Mouse (Mus musculus) heart, adult 8-10 months (tissue): Measurements from ENCODE around the gene Hoxc4. TPM values are rescaled to one million over a fixed set of nuclear protein-coding genes. Genes with fewer than 3 reads are reported as not detected.

Experiments
- DNase-seq: peaks from one replicate; pipeline ENCODE4 v3.0.0; 2022; ENCODE audit warnings: low spot score
- microRNA-seq: library from miRNA; unstranded; fragments of <30 nt; microRNA quantifications from one replicate; pipeline ENCODE4 v1.2.0, GENCODE M21; 2022
- total RNA-seq, 4 experiments: library from RNA; stranded (reverse); gene quantifications; 2 replicates each; pipeline ENCODE4 v1.2.4; 2022

Gene Hoxc4
- total RNA-seq, 4 experiments from 2014 or later: not detected

- no peak for DNase-seq
These were observed 64.9 kb downstream of the Hoxc4 start for GRCm38 (mm10) chr15:103083598-103083997.

- DNase-seq: no peak
These were observed 66.2 kb downstream of the Hoxc4 start for GRCm38 (mm10) chr15:103084944-103085343.

GRCm38 (mm10) chr15:103085831-103086671, 67.3 kb downstream of the Hoxc4 start:
- DNase-seq: no peak

Small RNA genes lying within 50 kb of the gene (microRNA-seq; reads per million reads assigned to microRNA genes)
- 1.4 reads per million for gene Mir196a-2
- 5.6 reads per million, percentile 13 among the genes with 10 or more reads in this experiment for gene Mir615

Other genes with a start within 250 kb of the Hoxc4 start
- gene Hoxc13, start 97.8 kb upstream of the Hoxc4 start, total RNA-seq: not detected
- gene Hoxc12, start 82.2 kb upstream of the Hoxc4 start, total RNA-seq: not detected
- not detected for gene Hoxc11, start 64.5 kb upstream of the Hoxc4 start, total RNA-seq
- not detected for gene Hoxc10, start 52.1 kb upstream of the Hoxc4 start, total RNA-seq
- gene Hoxc5, start 51.5 kb upstream of the Hoxc4 start, total RNA-seq: under 1 TPM in 1 of 4 experiments, not detected in 3; 0.12 TPM
- gene Hoxc9, start 42.5 kb upstream of the Hoxc4 start, total RNA-seq: not detected
- not detected for gene Hoxc8, start 28.3 kb upstream of the Hoxc4 start, total RNA-seq
- under 1 TPM in 2 of 4 experiments, not detected in 2; 0.25 to 0.62 TPM for gene Hoxc6, start 20.7 kb upstream of the Hoxc4 start, total RNA-seq
- 10 to 100 TPM; 10.4 to 16.8 (median 15.2) TPM for gene Smug1, start 148.2 kb downstream of the Hoxc4 start, total RNA-seq
- 10 to 100 TPM; 52.4 to 59.1 (median 57.0) TPM for gene Cbx5, start 220.9 kb downstream of the Hoxc4 start, total RNA-seq
- gene Hnrnpa1, start 221.5 kb downstream of the Hoxc4 start, total RNA-seq: 100 to 1,000 TPM; 134 to 164 (median 150) TPM
- 1 to 10 TPM in 2 of 4 experiments, under 1 TPM in 2; 0.31 to 2.6 (median 0.88) TPM for gene Nfe2, start 239.5 kb downstream of the Hoxc4 start, total RNA-seq